Mouse (Mus musculus): ENCODE measurements around the gene Klhdc8b.

Klhdc8b gene

GRCm38 (mm10) chr9:108461181-108461631, at the start of gene Klhdc8b:
Klhdc8b (minus strand) TSS chr9:108461581.
- in situ Hi-C loops (cut with MboI, MseI): no loop called here

GRCm38 (mm10) chr9:108508776-108509175, 47.4 kb upstream of the Klhdc8b start:
- in situ Hi-C loops (cut with MboI, MseI): no loop called here

- in situ Hi-C loops (cut with MboI, MseI): no loop called here
Observed at GRCm38 (mm10) chr9:108507619-108508434, 46.4 kb upstream of the Klhdc8b start, which contains the start of gene Qars. Qars (plus strand) TSS chr9:108507706.

DNA sequence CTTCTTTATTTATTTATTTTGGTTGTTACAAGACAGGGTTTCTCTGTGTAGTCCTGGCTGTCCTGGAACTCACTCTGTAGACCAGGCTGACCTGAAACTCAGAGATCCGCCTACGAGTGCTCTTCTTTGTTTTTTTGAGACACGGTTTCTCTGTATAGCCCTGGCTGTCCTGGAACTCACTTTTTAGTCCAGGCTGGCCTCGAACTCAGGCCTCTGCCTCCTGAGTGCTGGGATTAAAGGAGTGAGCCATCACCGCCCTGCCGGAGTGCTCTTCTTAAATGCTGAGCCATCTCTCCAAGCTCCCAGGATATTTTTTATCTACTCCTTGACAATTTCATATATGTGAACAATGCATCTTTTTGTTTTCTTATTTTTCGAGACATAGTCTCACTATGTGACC, 45.5 kb upstream of the Klhdc8b start:
- in situ Hi-C loops (cut with MboI, MseI): no loop called here

GRCm38 (mm10) chr9:108499943-108500342, 38.6 kb upstream of the Klhdc8b start:
- in situ Hi-C loops (cut with MboI, MseI): loop anchor here (10.0 kb wide), 1 partner anchor 545 kb away; no protein-coding TSS in a partner anchor

GRCm38 (mm10) chr9:108499231-108499630, 37.9 kb upstream of the Klhdc8b start:
- in situ Hi-C loops (cut with MboI, MseI): loop anchor here (10.0 kb wide), 1 partner anchor 546 kb away; no protein-coding TSS in a partner anchor

- in situ Hi-C loops (cut with MboI, MseI): loop anchor here (10.0 kb wide), 1 partner anchor 550 kb away; no protein-coding TSS in a partner anchor
Observed at GRCm38 (mm10) chr9:108494905-108495304, 33.5 kb upstream of the Klhdc8b start.

DNA sequence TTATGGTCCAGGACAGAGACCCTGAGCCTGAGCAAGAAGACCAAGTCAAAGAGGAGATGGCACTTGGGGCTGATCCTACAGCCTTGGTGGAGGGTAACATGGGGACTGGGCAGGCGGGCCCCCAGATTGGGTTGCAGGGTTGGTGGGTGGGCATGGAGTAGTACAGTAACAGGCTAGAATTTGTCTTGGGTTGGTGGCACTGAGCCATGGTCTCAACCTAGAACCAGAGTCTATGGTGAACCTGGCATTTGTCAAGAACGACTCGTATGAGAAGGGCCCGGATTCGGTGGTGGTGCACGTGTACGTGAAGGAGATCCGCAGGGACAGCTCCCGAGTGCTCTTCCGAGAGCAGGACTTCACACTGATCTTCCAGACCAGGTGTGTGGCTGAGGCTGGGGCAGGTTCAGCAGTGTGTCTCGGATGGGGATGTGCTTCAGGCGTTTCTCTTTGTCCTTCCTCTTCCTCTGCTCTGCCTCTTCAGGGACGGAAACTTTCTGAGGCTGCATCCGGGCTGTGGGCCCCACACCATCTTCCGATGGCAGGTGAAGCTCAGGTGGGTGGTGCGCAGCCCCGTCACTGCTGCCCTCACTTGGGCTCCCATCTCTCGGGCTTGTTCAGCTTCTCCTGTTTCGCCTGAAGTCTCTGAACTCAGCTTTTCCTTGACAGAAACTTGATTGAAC, 32.9 kb upstream of the Klhdc8b start:
- in situ Hi-C loops (cut with MboI, MseI): loop anchor here (10.0 kb wide), 1 partner anchor 551 kb away; no protein-coding TSS in a partner anchor

DNA sequence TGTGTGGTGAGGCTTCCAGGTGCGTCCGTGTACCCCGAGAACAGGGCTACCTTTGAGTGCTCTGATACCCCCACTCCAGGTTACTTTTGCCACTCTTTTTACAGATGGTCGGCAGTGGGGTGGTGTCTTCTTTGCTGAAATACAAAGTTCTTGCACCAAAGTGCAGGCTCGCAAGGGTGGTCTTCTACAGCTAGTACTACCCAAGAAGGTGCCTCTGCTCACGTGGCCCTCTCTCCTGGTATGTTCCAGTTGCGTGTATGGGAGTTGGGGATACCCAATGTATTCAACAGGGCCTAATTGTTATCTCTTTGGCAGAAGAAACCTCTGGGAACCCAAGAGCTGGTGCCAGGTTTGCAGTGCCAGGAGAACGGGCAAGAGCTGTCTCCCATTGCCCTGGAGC, 31.9 kb upstream of the Klhdc8b start:
- in situ Hi-C loops (cut with MboI, MseI): loop anchor here (10.0 kb wide), 1 partner anchor 552 kb away; no protein-coding TSS in a partner anchor

- in situ Hi-C loops (cut with MboI, MseI): loop anchor here (10.0 kb wide), 1 partner anchor 553 kb away; no protein-coding TSS in a partner anchor
Observed at GRCm38 (mm10) chr9:108492043-108492750, 30.8 kb upstream of the Klhdc8b start.

DNA sequence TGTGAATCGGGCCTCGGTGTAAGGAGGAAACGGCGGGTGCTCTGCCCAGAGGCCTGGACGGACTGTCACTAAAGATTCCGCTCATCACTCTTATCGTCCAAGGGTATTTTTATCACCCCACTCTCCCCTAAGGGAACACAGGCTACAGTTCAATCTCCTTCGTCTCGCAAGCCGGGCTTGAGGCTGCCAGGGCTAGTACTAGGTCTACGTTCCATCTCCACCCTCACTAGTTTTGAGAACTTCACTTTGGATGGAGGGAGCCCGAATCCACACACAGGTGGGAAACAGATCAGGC, 29.9 kb upstream of the Klhdc8b start:
- in situ Hi-C loops (cut with MboI, MseI): loop anchor here (10.0 kb wide), 1 partner anchor 554 kb away; no protein-coding TSS in a partner anchor

GRCm38 (mm10) chr9:108490559-108491285, 29.3 kb upstream of the Klhdc8b start, which contains the start of gene Usp19:
Usp19 (plus strand) TSS chr9:108490602.
- in situ Hi-C loops (cut with MboI, MseI): loop anchor here (10.0 kb wide), 1 partner anchor 554 kb away; no protein-coding TSS in a partner anchor

- in situ Hi-C loops (cut with MboI, MseI): loop anchor here (10.0 kb wide), 2 partner anchors 425 to 555 kb away; partner anchors contain the start of gene Tmem89
Observed at GRCm38 (mm10) chr9:108489702-108490558, 28.5 kb upstream of the Klhdc8b start.

GRCm38 (mm10) chr9:108489215-108489614, 27.8 kb upstream of the Klhdc8b start:
- in situ Hi-C loops (cut with MboI, MseI): loop anchor here (10.0 kb wide), 1 partner anchor 426 kb away; the partner anchor contains the start of gene Tmem89

- in situ Hi-C loops (cut with MboI, MseI): loop anchor here (10.0 kb wide), 1 partner anchor 426 kb away; the partner anchor contains the start of gene Tmem89
Observed at GRCm38 (mm10) chr9:108488403-108488802, 27.0 kb upstream of the Klhdc8b start.

GRCm38 (mm10) chr9:108486973-108487530, 25.7 kb upstream of the Klhdc8b start:
- in situ Hi-C loops (cut with MboI, MseI): loop anchor here (10.0 kb wide), 1 partner anchor 428 kb away; the partner anchor contains the start of gene Tmem89

GRCm38 (mm10) chr9:108485301-108485875, 24.0 kb upstream of the Klhdc8b start:
- in situ Hi-C loops (cut with MboI, MseI): loop anchor here (10.0 kb wide), 1 partner anchor 429 kb away; the partner anchor contains the start of gene Tmem89

GRCm38 (mm10) chr9:108484021-108484420, 22.6 kb upstream of the Klhdc8b start:
- in situ Hi-C loops (cut with MboI, MseI): loop anchor here (10.0 kb wide), 1 partner anchor 431 kb away; the partner anchor contains the start of gene Tmem89

All from regulatory T cell (primary cell).